Mouse (Mus musculus): ENCODE data around the gene Ctnnb1. TPM values are rescaled to one million over a fixed set of nuclear protein-coding genes. Genes with fewer than 3 reads are reported as not detected.

Gene Ctnnb1
- polyA plus RNA-seq, 1 experiment from 2014 or later = 728 TPM

DNA sequence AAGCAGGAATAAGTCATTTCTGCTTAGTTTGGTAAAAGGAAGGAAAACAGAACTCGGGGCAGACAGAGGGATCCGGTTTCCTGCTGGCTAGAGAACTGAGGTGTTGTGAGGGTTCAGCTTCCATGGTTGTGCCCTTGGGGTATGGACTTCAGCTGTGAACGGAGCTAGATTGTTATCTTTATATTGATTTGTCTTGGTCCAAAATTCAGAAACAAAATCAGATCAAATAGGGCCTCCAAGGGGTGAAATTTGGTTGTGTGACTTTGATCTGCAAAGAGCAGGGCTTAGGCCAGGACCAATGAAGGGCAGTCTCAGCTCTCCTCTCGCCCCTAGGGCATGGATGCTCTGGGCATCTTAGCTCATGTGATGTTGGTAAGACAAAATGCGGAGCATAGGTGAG, 55.5 kb downstream of the Ctnnb1 start:
- Histone ChIP-seq H3K36me3 (no peaks in the 10 kb centered on the region), H3K4me1 (replicated peaks) (peaks cover 3% of the 10 kb centered on the region; the same call in 1 of the 2 replicates), H3K9me3 (no peaks in the 10 kb centered on the region), H3K4me3 (replicated peaks) (no peak overlapping the region), H3K27ac (no peak overlapping the region), H3K4me2 (no peak overlapping the region), H3K27me3 (no peaks in the 10 kb centered on the region), H3K9ac (replicated peaks) (no peak overlapping the region)
- WGBS = 73% methylated on average over 5 of the region's 5 CpGs
- no peak for ATAC-seq (ENCODE audit: insufficient number of reproducible peaks, insufficient read depth, low FRiP score, low TSS enrichment, low read depth)

DNA sequence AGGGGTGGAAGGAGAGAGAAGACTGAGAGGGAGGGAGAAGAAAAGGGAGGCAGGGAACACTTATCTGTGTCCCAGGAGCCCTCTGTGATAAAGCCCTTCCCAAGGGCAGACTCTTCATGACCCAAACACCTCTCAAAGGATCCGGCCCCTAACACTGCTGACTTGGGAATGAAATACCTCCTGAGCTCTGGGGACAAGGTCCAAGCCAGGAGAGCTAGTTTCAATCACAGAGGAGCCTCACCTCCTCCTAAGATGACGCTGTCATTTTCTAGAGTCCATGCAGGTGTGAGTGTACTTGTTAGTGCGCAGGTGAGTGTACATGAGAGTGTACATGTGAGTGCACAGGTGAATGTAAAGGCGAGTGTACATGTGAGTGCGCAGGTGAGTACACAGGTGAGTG, 56.0 kb downstream of the Ctnnb1 start:
- no peaks in the 10 kb centered on the region for H3K36me3 ChIP-seq
- no peak overlapping the region for H3K4me2 ChIP-seq
- no peaks in the 10 kb centered on the region for H3K9me3 ChIP-seq
- WGBS = 93% methylated on average over 5 of the region's 5 CpGs
- peaks cover 3% of the 10 kb centered on the region; the same call in 1 of the 2 replicates for H3K4me1 ChIP-seq (replicated peaks)
- no peaks in the 10 kb centered on the region for H3K27me3 ChIP-seq
- no peak for ATAC-seq (ENCODE audit: insufficient number of reproducible peaks, insufficient read depth, low FRiP score, low TSS enrichment, low read depth)
- H3K9ac ChIP-seq (replicated peaks) = no peak overlapping the region
- H3K4me3 ChIP-seq (replicated peaks) = no peak overlapping the region
- H3K27ac ChIP-seq = no peak overlapping the region

DNA sequence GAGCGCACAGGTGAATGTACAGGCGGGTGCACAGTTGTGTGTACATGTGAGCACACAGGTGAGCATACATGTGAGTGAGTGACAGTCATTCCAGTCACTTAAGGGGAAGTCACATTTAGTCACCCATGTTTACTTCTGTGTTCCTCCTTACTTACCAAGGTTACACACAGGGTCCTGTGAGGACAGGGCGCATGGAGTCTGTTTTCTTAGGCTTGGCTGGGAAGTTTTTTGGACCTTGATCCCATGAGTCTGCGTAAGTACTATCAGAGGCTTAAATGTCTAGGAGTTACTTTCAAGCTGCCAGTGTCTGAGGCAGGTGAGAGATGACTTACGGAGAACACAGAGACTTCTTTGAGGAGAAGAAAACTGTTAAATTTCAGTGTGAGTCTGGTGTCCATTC, 56.5 kb downstream of the Ctnnb1 start:
- Histone ChIP-seq H3K36me3 (no peaks in the 10 kb centered on the region), H3K4me3 (replicated peaks) (no peak overlapping the region), H3K4me1 (replicated peaks) (peaks cover 3% of the 10 kb centered on the region; the same call in 1 of the 2 replicates), H3K27me3 (no peaks in the 10 kb centered on the region), H3K9me3 (no peaks in the 10 kb centered on the region), H3K4me2 (no peak overlapping the region), H3K9ac (replicated peaks) (no peak overlapping the region), H3K27ac (no peak overlapping the region)
- ATAC-seq (ENCODE audit: insufficient number of reproducible peaks, insufficient read depth, low FRiP score, low TSS enrichment, low read depth) = no peak
- WGBS = 96% methylated on average over 5 of the region's 5 CpGs

DNA sequence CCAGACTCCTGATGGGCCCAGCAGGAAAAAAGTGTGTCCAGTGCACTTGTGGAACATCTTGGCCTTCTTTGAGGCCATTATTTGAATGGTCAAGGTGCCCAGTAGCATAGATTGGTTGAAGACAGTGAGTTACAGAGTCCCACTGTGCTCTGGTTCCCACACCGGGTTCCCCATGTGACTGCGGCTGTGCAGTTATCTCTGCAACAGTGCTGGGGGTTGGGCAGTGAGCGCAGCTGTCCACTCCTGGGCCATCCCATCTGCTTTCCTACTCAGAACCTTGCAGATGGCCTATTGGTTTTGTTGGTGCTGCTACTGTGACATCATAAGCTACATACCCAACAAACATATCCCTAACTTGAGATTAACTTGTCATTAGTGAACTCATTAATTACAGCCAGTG, 57.2 kb downstream of the Ctnnb1 start:
- WGBS = 96% methylated on average over 3 of the region's 3 CpGs
- no peaks in the 10 kb centered on the region for H3K9me3 ChIP-seq
- H3K27ac ChIP-seq = no peak overlapping the region
- peaks cover 3% of the 10 kb centered on the region; the same call in 1 of the 2 replicates for H3K4me1 ChIP-seq (replicated peaks)
- no peak overlapping the region for H3K9ac ChIP-seq (replicated peaks)
- no peak overlapping the region for H3K4me2 ChIP-seq
- no peak for ATAC-seq (ENCODE audit: insufficient number of reproducible peaks, insufficient read depth, low FRiP score, low TSS enrichment, low read depth)
- no peaks in the 10 kb centered on the region for H3K27me3 ChIP-seq
- no peaks in the 10 kb centered on the region for H3K36me3 ChIP-seq
- H3K4me3 ChIP-seq (replicated peaks) = no peak overlapping the region

DNA sequence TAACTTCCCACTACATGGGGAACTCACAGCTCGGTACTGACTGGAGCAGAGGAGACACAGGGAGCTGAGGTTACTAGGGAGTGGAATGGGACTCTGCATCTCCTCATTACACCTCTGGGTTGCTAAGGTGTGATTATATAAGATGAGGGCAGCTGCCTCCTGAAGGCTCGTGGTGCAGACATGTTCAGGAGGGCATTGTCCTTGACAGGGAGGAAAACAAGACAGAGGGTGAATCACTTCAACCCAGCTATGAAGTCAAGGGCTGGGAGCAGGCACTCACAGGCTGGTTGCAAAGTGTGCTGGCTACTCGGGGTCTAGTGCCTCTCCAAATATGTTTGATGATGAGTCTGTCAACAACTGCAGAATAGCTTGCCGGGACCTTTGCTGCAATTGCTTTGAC, 58.0 kb downstream of the Ctnnb1 start:
- H3K4me2 ChIP-seq = no peak overlapping the region
- peaks cover 3% of the 10 kb centered on the region; the same call in 1 of the 2 replicates for H3K4me1 ChIP-seq (replicated peaks)
- ATAC-seq (ENCODE audit: insufficient number of reproducible peaks, insufficient read depth, low FRiP score, low TSS enrichment, low read depth) = no peak
- no peaks in the 10 kb centered on the region for H3K27me3 ChIP-seq
- H3K4me3 ChIP-seq (replicated peaks) = no peak overlapping the region
- no peak overlapping the region for H3K9ac ChIP-seq (replicated peaks)
- H3K36me3 ChIP-seq = no peaks in the 10 kb centered on the region
- WGBS = 73% methylated on average over 4 of the region's 4 CpGs
- no peaks in the 10 kb centered on the region for H3K9me3 ChIP-seq
- H3K27ac ChIP-seq = no peak overlapping the region

DNA sequence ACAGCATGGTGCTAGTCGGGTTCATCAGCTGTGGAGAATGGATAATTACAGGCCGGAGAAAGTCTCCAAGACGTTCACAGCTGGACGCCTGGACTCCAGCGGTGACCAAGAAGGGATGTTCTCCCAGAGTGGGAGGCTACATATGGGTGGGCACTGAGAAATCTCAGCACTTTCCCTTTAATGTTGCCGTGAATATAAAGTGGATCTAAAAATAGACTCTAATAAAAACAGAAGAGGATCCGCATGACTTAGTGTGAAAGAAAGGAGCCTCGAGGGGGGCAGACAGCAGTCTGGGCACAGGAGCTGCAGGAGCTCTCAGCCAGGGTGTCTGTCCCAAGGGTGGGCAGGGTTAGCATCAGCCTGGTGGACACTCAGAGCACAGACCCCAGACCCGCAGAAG, 59.1 kb downstream of the Ctnnb1 start:
- Histone ChIP-seq H3K4me1 (replicated peaks) (peaks cover 7% of the 10 kb centered on the region), H3K9ac (replicated peaks) (no peak overlapping the region), H3K9me3 (no peaks in the 10 kb centered on the region), H3K4me2 (no peak overlapping the region), H3K27me3 (no peaks in the 10 kb centered on the region), H3K36me3 (no peaks in the 10 kb centered on the region), H3K27ac (no peak overlapping the region), H3K4me3 (replicated peaks) (no peak overlapping the region)
- ATAC-seq (ENCODE audit: insufficient number of reproducible peaks, insufficient read depth, low FRiP score, low TSS enrichment, low read depth) = no peak
- 65% methylated on average over 9 of the region's 9 CpGs for WGBS

DNA sequence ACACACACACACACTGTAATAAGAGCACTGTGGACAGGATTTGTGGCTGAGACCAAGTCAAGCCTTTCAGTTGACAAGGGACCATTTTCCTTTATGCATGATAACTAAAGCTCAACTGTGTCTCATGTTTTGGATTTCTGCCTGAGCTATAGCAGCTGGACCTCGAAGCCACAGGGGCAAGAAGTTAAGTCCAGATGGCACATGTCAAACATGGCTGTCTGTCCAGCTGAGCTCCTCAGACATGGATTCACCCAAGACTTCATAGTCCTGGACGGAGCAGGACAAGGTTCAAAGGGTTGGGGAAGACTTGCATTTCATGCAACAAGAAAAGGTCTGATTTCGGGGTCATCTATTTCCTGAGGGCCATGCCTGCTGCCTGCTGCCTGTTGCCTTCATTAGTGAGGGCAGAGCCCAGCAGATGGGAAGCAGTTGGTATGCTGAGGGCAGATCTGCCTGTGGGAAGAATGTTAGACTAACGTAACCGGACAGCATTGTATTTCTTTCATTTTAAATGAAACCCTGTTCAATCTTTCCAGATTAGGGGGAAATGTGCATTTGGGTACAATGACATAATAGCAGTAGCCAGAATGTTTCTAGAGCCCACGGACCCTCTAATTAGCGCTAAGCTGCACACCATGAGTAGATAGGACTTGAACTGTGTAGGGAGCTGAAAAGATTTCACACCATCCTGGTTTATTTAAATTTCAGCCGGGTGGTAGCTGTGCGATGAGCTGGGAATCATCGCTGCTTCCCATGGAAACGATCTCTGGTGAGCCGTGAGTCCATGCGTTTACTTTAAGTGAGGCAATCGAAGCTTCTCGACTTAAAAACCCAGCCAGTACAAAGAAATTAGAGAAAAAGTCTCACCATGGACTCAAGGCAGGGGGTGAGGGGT, 61.0 kb downstream of the Ctnnb1 start:
- Histone ChIP-seq H3K4me2 (no peak overlapping the region), H3K9ac (replicated peaks) (no peak overlapping the region), H3K36me3 (no peaks in the 10 kb centered on the region), H3K27ac (no peak overlapping the region), H3K27me3 (peaks cover 3% of the 10 kb centered on the region; the same call in 1 of the 2 replicates), H3K4me1 (replicated peaks) (peaks cover 8% of the 10 kb centered on the region), H3K4me3 (replicated peaks) (no peak overlapping the region), H3K9me3 (no peaks in the 10 kb centered on the region)
- 74% methylated on average over 15 of the region's 15 CpGs for WGBS
- ATAC-seq (ENCODE audit: insufficient number of reproducible peaks, insufficient read depth, low FRiP score, low TSS enrichment, low read depth) = no peak

DNA sequence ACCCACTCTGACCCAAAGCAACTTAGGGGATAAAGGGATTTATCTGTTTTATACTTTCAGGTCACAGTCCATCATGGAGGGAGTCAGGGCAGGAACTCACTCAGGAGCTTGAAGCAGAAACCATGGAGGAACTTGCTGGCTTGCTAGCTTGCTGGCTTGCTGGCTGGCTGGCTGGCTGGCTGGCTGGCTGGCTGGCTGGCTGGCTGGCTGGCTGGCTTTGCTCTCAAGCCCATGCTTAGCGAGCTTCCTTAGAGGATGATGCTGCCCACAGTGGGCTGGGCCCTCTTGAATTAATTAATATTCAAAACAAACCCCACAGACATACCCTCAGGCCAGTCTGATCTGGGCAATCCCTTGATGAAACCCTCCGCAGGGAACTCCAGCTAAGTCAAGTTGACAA, 62.8 kb downstream of the Ctnnb1 start:
- H3K4me1 ChIP-seq (replicated peaks) = peaks cover 8% of the 10 kb centered on the region
- WGBS = 72% methylated on average over 2 of the region's 2 CpGs

DNA sequence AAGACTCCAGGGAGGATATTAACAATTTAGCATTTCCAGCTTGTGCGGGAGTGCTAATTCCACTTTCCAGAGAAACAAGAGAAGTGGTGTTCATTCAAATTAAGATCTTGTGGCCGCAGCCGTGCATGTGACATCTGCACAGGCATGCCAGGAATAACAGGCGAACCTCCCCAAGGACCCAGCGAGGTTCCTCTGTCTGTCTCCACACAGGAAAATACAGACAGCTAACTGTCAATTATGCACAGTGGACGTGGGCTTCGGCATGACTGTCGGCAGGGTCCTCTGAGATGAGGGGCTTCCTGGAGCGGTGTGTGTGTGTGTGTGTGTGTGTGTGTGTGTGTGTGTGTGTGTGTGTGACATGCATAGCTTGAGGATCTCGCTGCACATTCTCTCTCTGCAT, 64.0 kb downstream of the Ctnnb1 start:
- peaks cover 3% of the 10 kb centered on the region; the same call in 1 of the 2 replicates for H3K27me3 ChIP-seq
- peaks cover 8% of the 10 kb centered on the region for H3K4me1 ChIP-seq (replicated peaks)
- no peak overlapping the region for H3K4me3 ChIP-seq (replicated peaks)
- no peaks in the 10 kb centered on the region for H3K36me3 ChIP-seq
- no peak overlapping the region for H3K9ac ChIP-seq (replicated peaks)
- H3K4me2 ChIP-seq = no peak overlapping the region
- WGBS = 68% methylated on average over 10 of the region's 10 CpGs
- H3K9me3 ChIP-seq = no peaks in the 10 kb centered on the region
- H3K27ac ChIP-seq = no peak overlapping the region
- no peak for ATAC-seq (ENCODE audit: insufficient number of reproducible peaks, insufficient read depth, low FRiP score, low TSS enrichment, low read depth)

More for the DNA sequence above, 62.8 kb downstream of the Ctnnb1 start:
- Histone ChIP-seq H3K27ac (no peak overlapping the region), H3K27me3 (peaks cover 3% of the 10 kb centered on the region; the same call in 1 of the 2 replicates), H3K4me2 (no peak overlapping the region), H3K4me3 (replicated peaks) (no peak overlapping the region), H3K9ac (replicated peaks) (no peak overlapping the region), H3K9me3 (no peaks in the 10 kb centered on the region), H3K36me3 (no peaks in the 10 kb centered on the region)
- ATAC-seq (ENCODE audit: insufficient number of reproducible peaks, insufficient read depth, low FRiP score, low TSS enrichment, low read depth) = no peak

DNA sequence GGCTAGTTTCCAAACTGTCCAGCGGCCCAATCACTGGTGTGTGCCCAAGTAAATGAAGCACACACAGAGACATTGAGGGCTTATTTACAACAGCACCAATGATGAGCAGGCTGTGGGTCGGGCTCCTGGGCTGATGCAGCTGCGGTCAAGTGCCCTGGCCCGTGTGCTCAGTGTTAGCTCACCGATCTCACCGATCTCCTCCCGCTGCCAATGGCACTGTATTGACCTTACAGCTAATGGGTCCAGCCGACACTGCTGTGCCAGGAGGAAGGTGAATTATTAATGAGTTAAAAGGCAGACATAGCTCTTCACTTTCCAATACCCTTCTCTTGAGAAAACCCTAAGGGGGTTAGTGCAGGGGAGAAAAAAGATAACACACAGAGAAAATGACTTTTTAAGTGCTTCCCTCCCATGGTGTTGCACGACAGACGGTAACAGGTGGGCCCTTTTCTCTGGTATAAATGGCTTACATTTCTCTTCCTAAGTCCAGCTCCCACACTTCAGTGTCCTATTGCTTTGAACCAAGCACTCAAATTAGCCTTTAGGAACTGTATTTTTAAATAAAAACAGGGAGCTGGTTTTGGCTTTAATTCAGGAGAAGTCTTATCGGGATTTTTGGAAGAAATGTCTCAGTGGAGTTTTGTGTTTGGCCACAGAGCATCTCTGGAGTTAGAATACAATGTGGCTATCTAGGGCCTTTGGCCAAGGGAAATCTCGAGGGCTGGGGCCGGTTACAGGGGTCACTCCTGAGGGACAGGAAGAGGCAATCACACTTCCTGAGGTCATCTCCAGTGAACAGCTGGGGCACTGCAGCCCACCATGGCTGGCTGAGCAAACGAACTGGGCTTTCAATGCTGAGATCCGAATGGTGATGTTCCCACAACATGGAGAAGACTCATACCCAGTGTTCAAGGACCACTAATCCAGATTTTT, 65.5 kb downstream of the Ctnnb1 start:
- no peak overlapping the region for H3K4me2 ChIP-seq
- H3K27ac ChIP-seq = no peak overlapping the region
- peaks cover 16% of the 10 kb centered on the region for H3K4me1 ChIP-seq (replicated peaks)
- H3K36me3 ChIP-seq = no peaks in the 10 kb centered on the region
- H3K4me3 ChIP-seq (replicated peaks) = no peak overlapping the region
- 78% methylated on average over 15 of the region's 15 CpGs for WGBS
- peaks cover 3% of the 10 kb centered on the region; the same call in 1 of the 2 replicates for H3K27me3 ChIP-seq
- no peaks in the 10 kb centered on the region for H3K9me3 ChIP-seq
- no peak overlapping the region for H3K9ac ChIP-seq (replicated peaks)
- ATAC-seq (ENCODE audit: insufficient number of reproducible peaks, insufficient read depth, low FRiP score, low TSS enrichment, low read depth) = no peak

DNA sequence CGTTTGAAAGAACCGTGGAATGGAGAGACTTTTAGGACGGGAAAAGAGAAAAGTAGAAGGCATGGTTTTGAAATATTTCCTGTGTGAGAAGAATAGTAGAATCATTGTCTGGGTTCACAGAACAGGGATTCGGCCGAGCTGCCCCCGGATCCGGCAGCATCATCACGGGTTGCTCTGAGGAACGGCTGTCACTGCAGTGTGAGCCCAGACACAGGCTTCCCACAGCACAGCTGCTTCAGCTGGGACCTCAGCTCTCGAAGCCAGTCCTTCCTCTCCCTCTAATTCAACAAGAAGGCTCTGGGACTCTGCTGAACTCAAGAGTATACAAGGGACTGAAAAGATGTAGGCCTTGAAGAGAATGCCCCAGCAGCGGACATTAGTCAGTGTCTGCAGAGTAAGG, 69.7 kb downstream of the Ctnnb1 start:
- ATAC-seq (ENCODE audit: insufficient number of reproducible peaks, insufficient read depth, low FRiP score, low TSS enrichment, low read depth) = no peak

More for the DNA sequence above, 69.7 kb downstream of the Ctnnb1 start:
- H3K36me3 ChIP-seq = no peaks in the 10 kb centered on the region
- H3K4me2 ChIP-seq = no peak overlapping the region
- 76% methylated on average over 11 of the region's 11 CpGs for WGBS
- 0 out of 2 replicates have a peak overlapping the region, but pooled peaks have one; percentile 12 for H3K9ac ChIP-seq (replicated peaks)
- no peaks in the 10 kb centered on the region for H3K27me3 ChIP-seq
- H3K9me3 ChIP-seq = no peaks in the 10 kb centered on the region
- H3K4me1 ChIP-seq (replicated peaks) = peaks cover 22% of the 10 kb centered on the region
- H3K27ac ChIP-seq = peak overlapping the region; percentile 41; the same call in 1 of the 2 replicates
- no peak overlapping the region for H3K4me3 ChIP-seq (replicated peaks)
